Comparison of ENCODE assay signal across 9 mouse cellular contexts in the genomic region with DNA sequence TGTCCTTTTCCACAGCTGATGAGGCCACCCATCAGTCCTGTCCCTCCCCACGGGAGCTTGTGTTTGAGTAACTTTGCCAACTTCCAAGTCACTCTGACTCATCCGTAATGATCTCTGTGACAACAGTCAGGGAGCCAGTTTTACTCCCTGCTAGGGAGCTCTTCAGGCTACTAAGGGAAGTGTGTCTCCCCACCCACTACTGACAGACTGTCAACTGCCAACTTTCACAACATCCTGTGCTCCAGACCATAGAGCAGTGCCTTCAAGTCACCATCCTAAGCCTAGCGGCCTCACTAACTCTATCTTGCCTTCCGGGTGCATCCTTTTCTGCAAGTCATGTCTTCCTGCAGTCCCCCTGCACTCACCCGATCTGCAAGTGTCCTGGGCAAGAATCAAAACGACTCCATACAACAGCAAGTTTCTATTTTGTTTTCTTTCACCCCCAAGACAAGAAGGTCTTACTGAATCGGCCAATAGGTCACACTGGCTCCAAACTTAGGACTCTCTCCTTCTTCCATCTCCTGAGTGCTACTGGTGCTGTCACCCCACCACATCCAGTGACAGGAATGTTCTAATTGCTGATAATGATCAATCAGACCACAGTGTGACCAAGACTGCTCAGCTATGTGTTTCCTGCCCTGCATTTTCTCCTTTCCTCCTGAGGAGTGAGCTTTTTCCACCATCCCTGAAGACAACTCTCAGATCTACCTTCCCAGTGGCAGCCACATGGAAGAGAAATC. TPM values are rescaled to one million over a fixed set of nuclear protein-coding genes. Genes with fewer than 3 reads are reported as not detected.
DNase-seq lines count a peak whose midpoint lies in the region; ATAC-seq and TF ChIP-seq lines count a peak whose summit lies in the region.
"Had no signal": no experiment of that assay in that cellular context is flagged by ENCODE, and none has a peak within 500 bp of the region (broad histone marks: within the 10 kb centered on the region; RNA-seq: fewer than 3 reads in every experiment).

No protein-coding gene starts in this region.

- DNase-seq in gastrocnemius, adult 2 months = peak; percentile 22
- no peak for DNase-seq in gastrocnemius, postnatal 4 days (ENCODE audit: low spot score in 2 of 2)
- peak; percentile 45 for DNase-seq in liver, embryonic 13.5 days
- DNase-seq in splenic B cell, adult 2 months (ENCODE audit: low read depth, low spot score) = peak; percentile 28
- DNase-seq in MN1 (ENCODE audit: low spot score) = no peak
- DNase-seq in B cell, adult 2 months = no peak
- no peak for DNase-seq in urinary bladder, adult 2 months (ENCODE audit: low spot score)

- H3K4me2 ChIP-seq in liver, embryonic 13.5 days = peak overlapping the region; percentile 46

- no peaks in the 10 kb centered on the region for H3K27me3 ChIP-seq in liver, embryonic 13.5 days
- H3K27me3 ChIP-seq in splenic B cell, adult 2 months (ENCODE audit: control insufficient read depth, insufficient read depth, low read length, poor library complexity, severe bottlenecking) = no peaks in the 10 kb centered on the region

- no peaks in the 10 kb centered on the region for H3K9me3 ChIP-seq in liver, embryonic 13.5 days (replicated peaks)

- peaks cover 31% of the 10 kb centered on the region for H3K36me3 ChIP-seq in liver, embryonic 13.5 days
- no peaks in the 10 kb centered on the region for H3K36me3 ChIP-seq in splenic B cell, adult 2 months (ENCODE audit: control insufficient read depth, insufficient read depth, low read length, poor library complexity, severe bottlenecking)

- ATAC-seq in erythroid progenitor cell, adult 5-6 weeks (replicated peaks; ENCODE audit: low FRiP score, poor library complexity, severe bottlenecking) = peak; percentile 79
- peak; percentile 82 for ATAC-seq in liver, embryonic 13.5 days (ENCODE audit: low read depth)

- intact Hi-C loops in gastrocnemius, adult 2 months (cut with DNase I) = no loop called here

- no peak for TF ChIP-seq CTCF in gastrocnemius, adult 2 months (IDR thresholded peaks at IDR 0.05)

- 9% methylated on average over 7 of the region's 7 CpGs for WGBS in liver, embryonic 13.5 days (ENCODE audit: insufficient replicate concordance)

- no peak overlapping the region for H3K27ac ChIP-seq in gastrocnemius, adult 2 months
- peak overlapping the region; percentile 83 for H3K27ac ChIP-seq in liver, embryonic 13.5 days

- H3K4me1 ChIP-seq in liver, embryonic 13.5 days (replicated peaks) = peaks cover 57% of the 10 kb centered on the region

- H3K9ac ChIP-seq in liver, embryonic 13.5 days = peak overlapping the region; percentile 46; the same call in 1 of the 2 replicates

- no peak overlapping the region for H3K4me3 ChIP-seq in gastrocnemius, adult 2 months
- H3K4me3 ChIP-seq in liver, embryonic 13.5 days (replicated peaks) = peak overlapping the region; percentile 5
- H3K4me3 ChIP-seq: erythroblast, embryonic 14.5 days had no signal

RNA-seq across cellular contexts. Expression of a gene that starts 43.3 kb away (rescaled TPM):
- total RNA-seq in gastrocnemius, adult 2 months (2021) = 1 to 10 TPM in 1 of 2 experiments, under 1 TPM in 1; 0.28 to 1.1 TPM
- 10 to 100 TPM; 13.7 to 22.5 TPM for total RNA-seq in gastrocnemius, postnatal 4 days (2021)
- total RNA-seq in erythroid progenitor cell, adult 5-6 weeks (2015; ENCODE audit: low replicate concordance) = 160 and 200 TPM in 2 replicates
- 154 and 188 TPM in 2 replicates for total RNA-seq in erythroid progenitor cell, adult 5-6 weeks (2017; ENCODE audit: low replicate concordance)
- polyA plus RNA-seq in liver, embryonic 13.5 days (2015; fragmentation: Nextera tagmentation; extraction: Ambion mirVana) = 79.3 and 94.6 TPM in 2 replicates
- polyA plus RNA-seq in urinary bladder, adult 2 months (2012; rRNA removed) = 8.6 and 10.0 TPM in 2 replicates

Comparison
In these comparisons a context has a peak if more than half of its experiments do, and no peak if none do; other contexts are left out.
1. DNase-seq: peak in gastrocnemius, adult 2 months (single experiment), liver, embryonic 13.5 days (single experiment) and splenic B cell, adult 2 months (single experiment); none in gastrocnemius, postnatal 4 days (0 of 2), MN1 (single experiment), B cell, adult 2 months (0 of 2) and urinary bladder, adult 2 months (single experiment).
2. RNA of a gene that starts 43.3 kb away (total RNA-seq): 154 to 200 TPM in erythroid progenitor cell, adult 5-6 weeks and 13.7 to 22.5 TPM in gastrocnemius, postnatal 4 days; 0.28 to 1.1 TPM in gastrocnemius, adult 2 months; every median in the first group is over 4 times any median in the second.